Comparison of ENCODE assay signal across 14 mouse cellular contexts in the genomic region with DNA sequence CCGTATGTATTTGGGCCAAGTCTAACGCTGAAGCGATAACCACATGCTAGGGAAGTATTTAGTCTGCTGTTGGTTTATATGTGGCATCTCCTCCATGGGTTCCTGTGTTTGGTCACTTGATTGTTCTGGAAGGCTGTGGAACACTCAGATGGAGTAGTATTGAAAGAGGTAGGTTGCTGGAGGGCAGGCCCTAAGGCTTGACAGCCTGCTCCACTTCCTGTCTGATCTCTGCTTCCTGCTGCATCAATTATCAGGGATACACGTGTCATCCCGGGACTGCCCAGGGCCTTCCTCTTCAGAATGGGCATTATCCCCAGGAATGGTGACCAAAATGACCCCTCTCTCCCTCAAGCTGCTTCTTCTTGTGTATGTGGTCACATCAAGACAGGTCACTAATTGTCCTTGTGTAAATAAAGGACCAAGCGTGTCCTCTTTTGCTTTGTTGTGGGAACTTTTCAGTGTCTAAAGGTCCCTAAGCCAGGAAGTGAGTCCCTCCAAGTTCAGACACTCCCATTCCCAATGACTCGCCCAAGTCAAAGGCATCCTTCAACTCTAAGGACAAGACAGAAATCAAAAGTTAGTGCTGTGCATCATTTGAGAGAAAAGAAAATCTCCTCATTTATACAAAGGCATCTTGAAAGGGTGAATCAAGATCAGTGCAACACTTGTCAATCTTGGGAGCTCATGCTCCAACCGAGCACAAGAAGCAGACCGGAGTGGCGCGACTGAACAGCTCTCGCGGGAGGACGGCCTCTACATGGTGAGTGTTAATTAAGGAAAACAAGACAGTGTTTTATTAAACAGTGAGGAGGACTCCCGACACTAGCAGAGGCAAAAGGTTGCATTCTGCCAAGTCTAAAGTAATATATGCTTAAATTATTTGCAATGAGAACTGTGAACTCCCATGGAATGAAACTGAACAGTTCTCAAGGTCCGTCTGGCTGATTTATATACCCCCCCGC.
DNase-seq lines count a peak whose midpoint lies in the region; ATAC-seq lines count a peak whose summit lies in the region.
"Had no signal": no experiment of that assay in that cellular context is flagged by ENCODE, and none has a peak within 500 bp of the region (broad histone marks: within the 10 kb centered on the region; RNA-seq: fewer than 3 reads in every experiment).

No protein-coding gene starts in this region.

- H3K9me3 ChIP-seq in heart, embryonic 10.5 days = no peaks in the 10 kb centered on the region
- no peaks in the 10 kb centered on the region for H3K9me3 ChIP-seq in hindbrain, embryonic 15.5 days
- no peaks in the 10 kb centered on the region for H3K9me3 ChIP-seq in hindbrain, embryonic 16.5 days (ENCODE audit: control insufficient read depth, low read length)
- no peaks in the 10 kb centered on the region for H3K9me3 ChIP-seq in megakaryocyte, embryonic 14.5 days
- H3K9me3 ChIP-seq: liver, embryonic 13.5 days had no signal

- peaks cover 44% of the 10 kb centered on the region for H3K4me1 ChIP-seq in heart, embryonic 10.5 days
- peaks cover 15% of the 10 kb centered on the region for H3K4me1 ChIP-seq in hindbrain, embryonic 15.5 days (replicated peaks)
- peaks cover 8% of the 10 kb centered on the region for H3K4me1 ChIP-seq in hindbrain, embryonic 16.5 days (ENCODE audit: control insufficient read depth, insufficient read depth, low read depth, low read length)
- peaks cover 67% of the 10 kb centered on the region for H3K4me1 ChIP-seq in megakaryocyte, embryonic 14.5 days
- H3K4me1 ChIP-seq: liver, embryonic 13.5 days had no signal

- peak; percentile 40 to 45 for DNase-seq in heart, adult 18-20 months
- DNase-seq in heart, embryonic 10.5 days (ENCODE audit: low spot score) = no peak
- peak; percentile 31 to 56 for DNase-seq in kidney, postnatal 4 days
- DNase-seq in thymus, adult 18-20 months = no peak
- DNase-seq: B cell, adult 2 months; cerebellum, adult 18-20 months; gastrocnemius, postnatal 25 days; liver, embryonic 13.5 days had no signal

- H3K27ac ChIP-seq in heart, embryonic 10.5 days = no peak overlapping the region
- no peak overlapping the region for H3K27ac ChIP-seq in hindbrain, embryonic 15.5 days (replicated peaks)
- H3K27ac ChIP-seq in hindbrain, embryonic 16.5 days (ENCODE audit: low read depth, low read length) = no peak overlapping the region
- H3K27ac ChIP-seq: liver, embryonic 13.5 days had no signal

- H3K4me2 ChIP-seq in hindbrain, embryonic 15.5 days = no peak overlapping the region
- H3K4me2 ChIP-seq in hindbrain, embryonic 16.5 days (ENCODE audit: low read length) = no peak overlapping the region
- H3K4me2 ChIP-seq: liver, embryonic 13.5 days had no signal

- ATAC-seq in hindbrain, embryonic 15.5 days (ENCODE audit: low FRiP score, low read depth) = 0 out of 2 replicates have a peak, but pooled peaks have one; percentile 7
- ATAC-seq in hindbrain, embryonic 16.5 days = no peak
- no peak for ATAC-seq in megakaryocyte, adult 5-6 weeks (ENCODE audit: poor library complexity, severe bottlenecking)
- ATAC-seq: midbrain, embryonic 16.5 days; Patski had no signal

- H3K27me3 ChIP-seq in heart, embryonic 10.5 days (ENCODE audit: insufficient read depth, poor library complexity, severe bottlenecking) = no peaks in the 10 kb centered on the region
- no peaks in the 10 kb centered on the region for H3K27me3 ChIP-seq in hindbrain, embryonic 15.5 days
- H3K27me3 ChIP-seq in hindbrain, embryonic 16.5 days (replicated peaks; ENCODE audit: control insufficient read depth, insufficient read depth, low read length) = no peaks in the 10 kb centered on the region
- no peaks in the 10 kb centered on the region for H3K27me3 ChIP-seq in megakaryocyte, embryonic 14.5 days (replicated peaks)
- H3K27me3 ChIP-seq: liver, embryonic 13.5 days; Patski had no signal

- H3K9ac ChIP-seq in hindbrain, embryonic 15.5 days = no peak overlapping the region
- no peak overlapping the region for H3K9ac ChIP-seq in hindbrain, embryonic 16.5 days (ENCODE audit: low read depth, low read length)
- H3K9ac ChIP-seq: liver, embryonic 13.5 days had no signal

- no peak overlapping the region for H3K4me3 ChIP-seq in heart, embryonic 10.5 days
- no peak overlapping the region for H3K4me3 ChIP-seq in hindbrain, embryonic 15.5 days
- no peak overlapping the region for H3K4me3 ChIP-seq in hindbrain, embryonic 16.5 days (ENCODE audit: low read length)
- peak overlapping the region; percentile 18 for H3K4me3 ChIP-seq in megakaryocyte, embryonic 14.5 days (replicated peaks)
- H3K4me3 ChIP-seq: liver, embryonic 13.5 days had no signal

- WGBS in heart, embryonic 10.5 days = 83% methylated on average over 17 of the region's 17 CpGs
- WGBS in hindbrain, embryonic 15.5 days = 65% methylated on average over 17 of the region's 17 CpGs
- 55% methylated on average over 17 of the region's 17 CpGs for WGBS in hindbrain, embryonic 16.5 days

- H3K36me3 ChIP-seq in heart, embryonic 10.5 days = no peaks in the 10 kb centered on the region
- H3K36me3 ChIP-seq in hindbrain, embryonic 15.5 days = no peaks in the 10 kb centered on the region
- H3K36me3 ChIP-seq in hindbrain, embryonic 16.5 days (ENCODE audit: control insufficient read depth, insufficient read depth, low read length) = no peaks in the 10 kb centered on the region
- H3K36me3 ChIP-seq in megakaryocyte, embryonic 14.5 days (replicated peaks; ENCODE audit: low read length) = peaks cover 30% of the 10 kb centered on the region
- H3K36me3 ChIP-seq: liver, embryonic 13.5 days had no signal

Comparison
In these comparisons a context has a peak if more than half of its experiments do, and no peak if none do; other contexts are left out.
1. DNase-seq: peak in heart, adult 18-20 months (2 of 2) and kidney, postnatal 4 days (2 of 2); none in heart, embryonic 10.5 days (single experiment) and thymus, adult 18-20 months (0 of 2).